Mouse (Mus musculus) cerebral cortex, adult 2 months (tissue): ENCODE measurements around the gene Atp1a1.

ENCODE experiments used
- WGBS: fragments of 180-500 bp; shearing (Covaris S2); methylation state at CpG from one replicate; pipeline ENCODE4 v1.1.7; 2018; 5-methylcytosine and 5-hydroxymethylcytosine counted together

Gene Atp1a1

GRCm38 (mm10) chr3:101592281-101593265 lies 11.9 kb downstream of the Atp1a1 start:
- 53% methylated on average over 21 of the region's 21 CpGs for WGBS

- WGBS = 90% methylated on average over 16 of the region's 16 CpGs
Measured at GRCm38 (mm10) chr3:101590380-101590779, 14.1 kb downstream of the Atp1a1 start.

DNA sequence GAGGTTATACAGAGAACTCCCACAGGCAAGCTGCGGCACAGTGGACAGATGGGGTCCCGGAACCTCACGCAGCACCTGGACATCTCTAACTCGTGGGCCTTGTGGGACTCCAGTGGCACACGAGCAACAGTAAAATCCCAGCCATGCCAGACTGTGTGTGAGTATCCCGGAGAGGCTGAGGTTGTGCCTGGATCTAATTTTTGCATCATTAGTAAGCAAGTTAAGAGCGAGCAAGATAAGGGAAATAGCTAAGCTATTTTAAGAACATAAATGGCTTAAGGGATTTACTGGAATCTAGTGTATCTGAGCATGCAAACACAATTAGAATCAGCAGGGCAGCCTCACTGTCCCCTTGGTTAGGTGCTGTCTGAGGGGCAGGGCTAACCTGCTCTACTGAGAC lies 16.2 kb downstream of the Atp1a1 start:
- WGBS = 71% methylated on average over 7 of the region's 7 CpGs

DNA sequence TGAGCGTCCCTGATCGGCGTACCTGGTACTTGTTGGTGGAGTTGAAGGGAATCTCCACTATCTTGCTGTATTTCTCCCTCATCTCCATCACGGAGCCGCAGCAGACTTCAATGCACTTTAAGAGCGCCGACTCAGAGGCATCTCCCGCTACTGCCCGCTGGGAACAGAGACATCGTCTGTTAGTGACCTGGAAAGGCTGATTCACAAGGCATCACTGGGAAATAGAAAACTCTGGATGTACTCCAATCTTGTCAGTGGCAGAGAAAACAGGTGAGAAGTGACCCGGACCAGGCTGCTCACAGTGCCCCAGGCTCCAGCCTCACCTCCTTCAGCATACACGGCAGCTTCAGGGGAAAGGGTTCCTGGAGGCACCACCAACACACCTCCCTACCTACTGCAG lies 17.7 kb downstream of the Atp1a1 start:
- 80% methylated on average over 12 of the region's 12 CpGs for WGBS

DNA sequence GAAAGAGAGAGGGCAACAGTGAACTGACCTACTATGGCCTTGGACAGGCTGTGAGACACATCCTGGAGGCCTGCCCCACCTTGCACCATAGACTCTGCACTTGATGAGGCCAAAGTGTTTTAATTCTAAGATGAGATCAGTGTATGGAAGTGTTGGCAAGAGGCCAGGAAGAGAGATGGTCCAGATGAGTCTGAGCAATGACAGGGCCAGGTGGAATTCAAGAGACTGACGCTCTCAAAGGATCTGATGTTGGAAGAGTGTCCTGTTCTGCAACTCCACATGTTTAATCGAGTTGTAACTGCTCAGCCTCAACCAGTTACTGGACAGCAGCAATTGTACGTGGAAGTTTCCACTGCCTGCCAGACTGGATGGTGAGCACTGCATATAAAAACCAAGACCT lies 26.4 kb downstream of the Atp1a1 start:
- WGBS = 67% methylated on average over 3 of the region's 3 CpGs

DNA sequence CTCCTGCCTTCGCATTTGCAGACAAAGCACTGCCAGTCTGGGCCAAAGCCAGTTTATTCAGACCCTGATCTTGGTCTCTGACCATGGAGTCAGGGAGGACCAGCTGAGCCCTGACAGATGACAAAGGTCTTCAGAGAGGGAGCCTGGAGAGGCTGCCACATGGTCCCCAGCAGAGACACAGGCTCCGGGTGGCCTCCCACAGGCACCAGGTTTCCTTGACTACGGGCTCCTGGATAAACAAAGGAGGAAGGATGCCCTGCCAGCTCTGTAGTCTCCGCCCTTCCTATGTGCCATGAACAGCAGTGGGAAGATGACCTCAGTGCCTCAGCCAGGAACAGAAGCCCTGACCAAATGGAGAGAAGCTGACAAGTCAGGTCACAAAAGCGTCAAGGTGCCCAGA lies 27.1 kb downstream of the Atp1a1 start:
- WGBS = 35% methylated on average over 5 of the region's 5 CpGs

DNA sequence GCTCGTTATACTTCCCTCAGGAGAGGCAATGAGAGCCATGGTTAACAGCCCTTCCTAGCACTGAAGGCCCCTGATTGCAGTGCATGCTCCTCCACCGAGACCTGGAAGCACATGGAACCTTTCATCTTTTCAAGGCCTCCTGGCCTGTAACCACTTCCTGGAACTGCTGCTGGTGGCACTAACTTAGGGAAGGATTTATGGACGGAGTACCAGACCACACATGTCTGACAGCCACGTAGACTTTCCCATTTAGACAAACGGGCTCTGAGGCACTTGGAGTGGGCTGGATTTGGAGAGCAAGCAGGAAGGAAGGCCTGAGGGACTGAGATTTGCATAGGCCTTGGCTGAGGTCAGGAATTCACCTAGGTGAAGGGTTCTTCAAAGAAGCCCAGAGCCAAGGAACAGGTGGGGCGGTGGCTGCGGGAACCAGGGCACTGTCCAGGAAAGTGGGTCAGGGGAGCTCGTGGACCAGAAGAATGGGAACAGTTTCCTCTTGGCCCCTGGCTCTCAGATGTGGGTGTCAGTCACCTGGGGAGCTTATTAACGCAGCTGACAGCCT lies 28.9 kb downstream of the Atp1a1 start:
- 64% methylated on average over 9 of the region's 9 CpGs for WGBS

GRCm38 (mm10) chr3:101574463-101575193 lies 29.9 kb downstream of the Atp1a1 start:
- WGBS = 87% methylated on average over 3 of the region's 3 CpGs

DNA sequence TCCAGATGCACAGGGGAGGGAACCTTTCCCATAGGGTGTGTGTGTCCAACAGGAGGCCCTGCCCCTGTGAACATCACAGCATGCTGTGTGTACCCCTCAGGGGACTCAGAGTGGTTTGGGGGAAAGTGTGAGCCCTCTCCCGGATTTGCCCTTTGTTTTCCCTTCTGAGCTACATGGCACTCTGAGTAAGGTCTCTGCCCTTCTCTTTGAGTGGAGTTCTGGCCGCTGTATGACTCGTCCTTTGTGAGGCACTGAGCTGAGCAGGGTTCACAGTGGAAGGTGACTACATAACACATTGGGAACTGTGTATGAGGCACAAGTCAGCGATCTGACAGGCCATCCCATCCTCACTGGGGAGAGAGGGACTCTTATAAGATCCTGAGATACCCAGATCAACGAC lies 31.5 kb downstream of the Atp1a1 start:
- WGBS = 71% methylated on average over 5 of the region's 5 CpGs

DNA sequence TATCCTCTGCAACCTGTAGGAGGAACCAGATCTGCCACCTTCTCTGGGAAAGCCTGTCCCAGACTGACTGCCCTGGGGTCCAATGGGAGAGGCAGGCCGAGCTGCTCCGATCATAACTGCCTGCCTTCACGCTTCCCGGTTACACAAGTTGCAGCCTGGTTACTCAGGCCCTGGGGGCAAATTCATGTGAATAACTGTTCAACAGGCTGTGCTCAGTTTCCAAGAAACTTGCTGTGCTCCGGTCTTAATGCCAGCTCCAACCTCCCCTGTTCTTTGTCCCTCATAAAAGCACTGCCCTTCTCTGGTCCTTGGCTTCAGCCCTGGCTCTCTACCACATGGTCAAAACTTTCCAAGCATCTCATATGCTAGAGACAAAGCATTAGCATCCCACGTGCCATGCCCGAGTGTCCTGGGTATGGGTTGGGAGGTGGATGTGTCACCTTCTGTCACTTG lies 32.3 kb downstream of the Atp1a1 start:
- WGBS = 48% methylated on average over 7 of the region's 7 CpGs

DNA sequence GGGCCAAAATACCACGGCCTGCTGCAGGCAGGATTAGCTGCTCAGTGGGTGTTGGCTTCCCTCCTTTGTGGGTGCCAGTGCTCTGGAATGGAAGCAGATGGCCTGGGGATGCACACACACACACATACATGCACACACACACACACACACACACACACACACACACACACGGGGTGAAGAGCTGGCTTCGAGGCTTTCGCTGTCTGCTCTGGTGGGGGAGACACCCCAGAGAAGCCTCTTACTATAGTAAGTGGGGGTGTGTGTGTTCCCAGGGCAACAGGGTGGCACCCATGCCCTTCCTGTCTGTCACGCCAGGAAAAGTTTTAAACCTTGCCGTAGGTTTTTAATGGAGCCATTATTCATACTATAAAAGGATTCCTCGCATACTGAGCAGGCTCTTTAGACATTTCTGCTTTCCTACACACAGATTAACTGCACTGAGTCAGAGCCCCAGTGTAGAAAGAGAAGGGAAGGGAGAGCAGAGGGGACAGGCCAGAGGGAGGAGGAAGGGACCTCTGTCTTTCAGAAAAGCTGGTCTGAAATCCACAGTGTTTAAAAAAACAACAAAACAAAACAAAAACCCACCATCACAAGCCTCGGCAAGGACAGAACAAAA lies 32.9 kb downstream of the Atp1a1 start:
- 32% methylated on average over 8 of the region's 8 CpGs for WGBS

DNA sequence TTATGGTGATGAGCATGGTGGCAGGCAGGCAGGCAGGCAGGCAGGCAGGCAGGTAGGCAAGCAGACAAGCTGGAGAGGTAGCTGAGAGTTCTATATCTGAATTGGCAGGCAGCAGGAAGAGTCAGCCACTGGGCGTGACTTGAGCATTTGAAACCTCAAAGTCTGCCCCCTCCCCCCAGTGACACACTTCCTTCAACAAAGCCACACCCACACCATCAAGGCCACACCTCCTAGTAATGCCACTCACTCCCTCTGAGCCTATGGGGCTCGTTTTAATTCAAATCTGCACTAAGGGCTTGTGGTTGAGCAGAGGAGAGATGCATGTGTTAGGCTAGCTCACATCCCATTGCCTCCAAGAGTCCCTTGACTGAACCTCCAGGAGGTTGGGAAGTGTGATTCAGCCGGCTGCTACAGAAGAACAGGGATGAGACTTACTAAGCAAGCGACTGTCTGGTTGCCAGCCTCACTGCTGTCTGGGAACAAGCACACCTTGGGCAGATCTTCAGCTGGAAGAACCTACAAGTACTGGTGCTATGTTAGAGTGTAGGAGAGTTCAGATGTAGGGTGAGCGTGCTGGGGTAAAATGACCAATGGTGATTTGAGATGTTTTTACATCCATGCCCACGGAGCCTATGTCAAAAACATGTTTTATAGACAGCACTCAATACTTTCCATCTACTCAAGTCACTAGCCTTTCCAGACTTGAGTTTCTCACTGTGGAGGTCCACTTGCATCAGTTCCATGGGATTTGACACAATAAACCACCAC lies 33.6 kb downstream of the Atp1a1 start:
- 62% methylated on average over 6 of the region's 6 CpGs for WGBS

- 67% methylated on average over 3 of the region's 3 CpGs for WGBS
Measured at GRCm38 (mm10) chr3:101570246-101570645, 34.2 kb downstream of the Atp1a1 start.

DNA sequence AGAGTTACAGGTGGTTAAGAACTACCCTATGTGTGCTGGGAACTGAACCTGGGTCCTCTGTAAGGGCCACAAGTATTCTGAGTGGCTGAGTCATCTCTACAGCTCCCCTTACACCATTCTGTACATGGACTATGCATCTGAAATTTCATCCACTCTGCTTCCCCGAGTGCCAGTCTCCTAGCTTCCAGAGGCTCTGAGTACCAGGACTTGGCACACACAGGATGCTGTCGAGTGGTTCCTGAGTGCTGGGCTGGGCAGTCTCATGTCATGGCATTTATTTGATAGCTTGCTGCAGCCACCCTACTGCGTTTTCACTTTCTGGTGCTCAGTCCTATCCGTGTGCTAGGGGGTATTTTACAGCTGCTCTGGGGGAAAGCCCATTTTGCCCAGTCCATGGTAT lies 35.9 kb downstream of the Atp1a1 start:
- 91% methylated on average over 4 of the region's 4 CpGs for WGBS

GRCm38 (mm10) chr3:101564011-101564410 lies 40.5 kb downstream of the Atp1a1 start:
- WGBS = 97% methylated on average over 2 of the region's 2 CpGs

GRCm38 (mm10) chr3:101562510-101563209 lies 41.8 kb downstream of the Atp1a1 start:
- WGBS = 64% methylated on average over 10 of the region's 10 CpGs

DNA sequence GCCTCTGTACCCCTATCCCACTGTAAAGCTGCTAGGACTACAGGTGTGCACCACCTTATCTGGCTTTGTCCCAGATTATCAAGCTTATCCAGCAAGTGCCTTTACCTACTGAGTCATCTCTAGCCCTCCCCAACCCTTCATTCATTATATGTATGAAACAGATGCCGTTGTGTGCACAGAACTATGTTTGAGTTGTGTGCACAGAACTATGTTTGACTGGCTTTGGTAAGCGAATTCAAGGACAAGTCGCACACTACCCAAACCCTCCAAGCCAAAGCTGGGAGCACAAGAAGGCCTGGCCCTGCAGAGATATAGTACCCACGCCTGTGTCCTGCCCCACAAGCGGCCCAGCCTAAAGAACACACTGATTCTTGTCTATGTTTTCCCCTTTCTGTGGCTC lies 42.5 kb downstream of the Atp1a1 start:
- 94% methylated on average over 5 of the region's 5 CpGs for WGBS

DNA sequence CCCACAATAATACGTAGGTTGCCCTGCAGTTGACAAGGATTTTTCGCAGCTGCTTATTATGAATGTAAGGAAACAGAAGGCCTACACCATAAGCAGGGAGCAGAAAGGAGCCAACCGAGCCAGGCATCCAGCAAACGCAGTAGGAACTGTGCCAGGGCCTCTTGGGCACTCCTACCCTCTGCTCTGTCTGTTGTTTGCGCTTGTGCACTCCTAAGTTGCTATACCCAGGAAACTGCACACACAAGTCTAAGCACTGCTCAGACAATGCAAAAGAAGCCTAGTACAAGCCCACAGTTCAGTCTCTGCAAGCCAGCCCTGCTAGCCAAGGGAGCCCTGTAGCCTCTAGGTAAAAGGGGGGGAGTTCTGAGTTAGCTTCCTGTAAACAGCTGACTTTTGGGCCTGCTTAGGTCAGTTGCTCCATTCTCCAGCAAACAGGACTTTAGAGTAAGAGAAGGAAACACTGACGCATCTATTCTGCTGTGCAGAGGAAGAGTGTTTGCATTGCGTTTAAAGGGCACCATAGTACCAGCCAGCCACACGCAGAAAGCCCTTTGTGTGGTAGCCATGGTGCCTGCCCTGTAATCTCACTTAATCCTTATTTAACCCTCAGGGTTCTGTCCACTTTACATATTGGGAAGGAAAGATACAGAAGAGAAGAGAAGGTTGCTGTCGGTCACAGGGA lies 43.5 kb downstream of the Atp1a1 start:
- 69% methylated on average over 9 of the region's 9 CpGs for WGBS

DNA sequence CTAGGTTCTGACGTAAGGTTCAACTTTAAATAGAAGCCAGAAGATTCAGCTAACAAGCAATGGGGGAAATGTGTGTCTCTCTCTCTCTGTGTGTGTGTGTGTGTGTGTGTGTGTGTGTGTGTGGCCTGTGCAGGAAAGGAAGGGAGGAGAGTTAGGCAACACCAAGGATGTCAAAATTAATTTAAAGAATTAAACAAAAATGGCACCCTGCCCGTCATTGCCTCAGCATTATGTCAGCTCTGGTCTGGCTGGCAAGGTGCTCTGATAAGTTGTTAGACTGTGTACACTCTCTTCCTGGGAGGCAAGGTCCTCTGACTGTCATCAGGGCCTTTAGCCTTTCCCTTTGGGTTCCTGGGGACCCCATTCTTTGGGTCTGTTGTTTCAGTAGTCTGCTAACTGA lies 47.8 kb downstream of the Atp1a1 start:
- WGBS = 94% methylated on average over 2 of the region's 2 CpGs
